Mouse (Mus musculus): ENCODE measurements around the gene Rptn.
A peak's percentile ranks its signal among the peaks of the same experiment; 100 is the strongest.

- TF ChIP-seq CTCF (IDR thresholded peaks at IDR 0.05; ENCODE audit: borderline replicate concordance, insufficient read depth, low read length) (peak; percentile 39; the same call in 1 of the 2 replicates), POLR2A (IDR thresholded peaks at IDR 0.05; ENCODE audit: low read depth, low read length) (no peak)
Measured at GRCm38 (mm10) chr3:93447138-93447841, 53.8 kb downstream of the Rptn start.

All from embryonic fibroblast, embryonic 13.5 days (primary cell).